20 mouse cellular contexts compared by ENCODE assay signal in genomic region chr3:79270980-79271555, GRCm38 (mm10). TPM values are rescaled to one million over a fixed set of nuclear protein-coding genes. Genes with fewer than 3 reads are reported as not detected.
DNase-seq lines count a peak whose midpoint lies in the region; ATAC-seq and TF ChIP-seq lines count a peak whose summit lies in the region.
"Had no signal": no experiment of that assay in that cellular context is flagged by ENCODE, and none has a peak within 500 bp of the region (broad histone marks: within the 10 kb centered on the region; RNA-seq: fewer than 3 reads in every experiment).

No protein-coding gene starts in this region.

- no peaks in the 10 kb centered on the region for H3K27me3 ChIP-seq in hindbrain, embryonic 13.5 days
- no peaks in the 10 kb centered on the region for H3K27me3 ChIP-seq in hindbrain, embryonic 10.5 days (ENCODE audit: insufficient read depth, poor library complexity, severe bottlenecking)
- H3K27me3 ChIP-seq in forebrain, postnatal 0 days (ENCODE audit: insufficient read depth, low read length), result no peaks in the 10 kb centered on the region
- no peaks in the 10 kb centered on the region for H3K27me3 ChIP-seq in midbrain, embryonic 16.5 days (ENCODE audit: control insufficient read depth, insufficient read depth, low read depth, low read length)
- H3K27me3 ChIP-seq: heart, embryonic 12.5 days; limb, embryonic 13.5 days; liver, embryonic 13.5 days had no signal

- TF ChIP-seq POLR2A in brain, embryonic 14.5 days (IDR thresholded peaks at IDR 0.05; ENCODE audit: borderline replicate concordance, extremely low read depth, insufficient read depth, insufficient read length, poor library complexity, severe bottlenecking), result no peak

- H3K9ac ChIP-seq in hindbrain, embryonic 13.5 days, result no peak overlapping the region
- no peak overlapping the region for H3K9ac ChIP-seq in forebrain, postnatal 0 days
- H3K9ac ChIP-seq in midbrain, embryonic 16.5 days (ENCODE audit: low read depth, low read length), result no peak overlapping the region
- H3K9ac ChIP-seq: heart, embryonic 12.5 days; limb, embryonic 13.5 days; liver, embryonic 13.5 days; lung, embryonic 14.5 days had no signal

- H3K4me1 ChIP-seq in hindbrain, embryonic 13.5 days (replicated peaks), result peaks cover 54% of the 10 kb centered on the region
- H3K4me1 ChIP-seq in hindbrain, embryonic 10.5 days (replicated peaks), result peaks cover 35% of the 10 kb centered on the region
- H3K4me1 ChIP-seq in forebrain, postnatal 0 days (ENCODE audit: insufficient read depth), result 0 out of 2 replicates have a peak, but pooled peaks cover 7% of the 10 kb centered on the region
- H3K4me1 ChIP-seq in midbrain, embryonic 16.5 days (ENCODE audit: control insufficient read depth, insufficient read depth, low read length), result peaks cover 16% of the 10 kb centered on the region
- H3K4me1 ChIP-seq: liver, embryonic 13.5 days had no signal

- H3K9me3 ChIP-seq in hindbrain, embryonic 13.5 days, result no peaks in the 10 kb centered on the region
- no peaks in the 10 kb centered on the region for H3K9me3 ChIP-seq in hindbrain, embryonic 10.5 days
- no peaks in the 10 kb centered on the region for H3K9me3 ChIP-seq in forebrain, postnatal 0 days (ENCODE audit: low read length)
- no peaks in the 10 kb centered on the region for H3K9me3 ChIP-seq in midbrain, embryonic 16.5 days (replicated peaks; ENCODE audit: control insufficient read depth, low read length, poor library complexity, severe bottlenecking)
- H3K9me3 ChIP-seq: embryonic facial prominence, embryonic 10.5 days; heart, embryonic 12.5 days; limb, embryonic 13.5 days; liver, embryonic 13.5 days had no signal

- no peak for TF ChIP-seq CTCF in brain, embryonic 14.5 days (IDR thresholded peaks at IDR 0.05; ENCODE audit: borderline replicate concordance, extremely low read depth, insufficient read depth, insufficient read length)
- no peak for TF ChIP-seq CTCF in forebrain, postnatal 0 days (IDR thresholded peaks at IDR 0.05; ENCODE audit: low read depth)

- no peaks in the 10 kb centered on the region for H3K36me3 ChIP-seq in hindbrain, embryonic 13.5 days
- H3K36me3 ChIP-seq in hindbrain, embryonic 10.5 days, result no peaks in the 10 kb centered on the region
- H3K36me3 ChIP-seq in forebrain, postnatal 0 days (ENCODE audit: insufficient read depth), result no peaks in the 10 kb centered on the region
- H3K36me3 ChIP-seq in midbrain, embryonic 16.5 days (ENCODE audit: control insufficient read depth, insufficient read depth, low read length), result no peaks in the 10 kb centered on the region
- H3K36me3 ChIP-seq: heart, embryonic 12.5 days; limb, embryonic 13.5 days; liver, embryonic 13.5 days had no signal

- peak overlapping the region; percentile 70 for H3K27ac ChIP-seq in hindbrain, embryonic 13.5 days
- no peak overlapping the region for H3K27ac ChIP-seq in hindbrain, embryonic 10.5 days
- no peak overlapping the region for H3K27ac ChIP-seq in forebrain, postnatal 0 days (ENCODE audit: low read depth, low read length)
- no peak overlapping the region; the same call in 1 of the 2 replicates for H3K27ac ChIP-seq in midbrain, embryonic 16.5 days (ENCODE audit: low read length)
- H3K27ac ChIP-seq: embryonic facial prominence, embryonic 10.5 days; left cerebral cortex, adult 2 months; limb, embryonic 13.5 days; liver, embryonic 13.5 days had no signal

- WGBS in hindbrain, embryonic 13.5 days, result 48% methylated on average over 12 of the region's 12 CpGs
- WGBS in hindbrain, embryonic 10.5 days, result 80% methylated on average over 12 of the region's 12 CpGs
- WGBS in forebrain, postnatal 0 days, result 24% methylated on average over 12 of the region's 12 CpGs
- WGBS in midbrain, embryonic 16.5 days, result 39% methylated on average over 12 of the region's 12 CpGs

- no peak overlapping the region for H3K4me3 ChIP-seq in hindbrain, embryonic 13.5 days
- no peak overlapping the region for H3K4me3 ChIP-seq in hindbrain, embryonic 10.5 days
- H3K4me3 ChIP-seq in forebrain, postnatal 0 days (ENCODE audit: low read depth, low read length), result no peak overlapping the region
- no peak overlapping the region for H3K4me3 ChIP-seq in midbrain, embryonic 16.5 days (ENCODE audit: low read depth, low read length)
- H3K4me3 ChIP-seq: embryonic facial prominence, embryonic 10.5 days; heart, embryonic 12.5 days; left cerebral cortex, adult 2 months; limb, embryonic 13.5 days; liver, embryonic 13.5 days had no signal

- DNase-seq in hindbrain, embryonic 10.5 days (ENCODE audit: low spot score), result no peak
- peak; percentile 74 for DNase-seq in brain, embryonic 14.5 days (ENCODE audit: low read depth)
- no peak for DNase-seq in forebrain, postnatal 0 days
- no peak for DNase-seq in right cerebral cortex, postnatal 4 days
- no peak for DNase-seq in left cerebral cortex, adult 8-10 months (ENCODE audit: low spot score in 2 of 2)
- DNase-seq in layer of hippocampus, adult 9-10 months (ENCODE audit: low spot score), result no peak
- DNase-seq: B cell, adult 2 months; cerebellum, adult 8-10 months; heart, adult 11 months; liver, embryonic 13.5 days; lung, embryonic 14.5 days; lung, postnatal 36 days; spleen, adult 18-20 months; thymus, postnatal 25 days had no signal

- ATAC-seq in hindbrain, embryonic 13.5 days (ENCODE audit: low FRiP score), result peak; percentile 65
- peak; percentile 34; the same call in 1 of the 2 replicates for ATAC-seq in forebrain, postnatal 0 days
- ATAC-seq in midbrain, embryonic 16.5 days, result 0 out of 2 replicates have a peak, but pooled peaks have one; percentile 33

- peak overlapping the region; percentile 19; the same call in 1 of the 2 replicates for H3K4me2 ChIP-seq in hindbrain, embryonic 13.5 days
- H3K4me2 ChIP-seq in forebrain, postnatal 0 days (ENCODE audit: low read depth), result no peak overlapping the region
- H3K4me2 ChIP-seq in midbrain, embryonic 16.5 days (ENCODE audit: low read length), result peak overlapping the region; percentile 8; the same call in 1 of the 2 replicates
- H3K4me2 ChIP-seq: heart, embryonic 12.5 days; limb, embryonic 13.5 days; liver, embryonic 13.5 days; lung, embryonic 14.5 days had no signal

RNA-seq across cellular contexts. Expression of gene Rapgef2, which starts 15.2 kb away (rescaled TPM):
- polyA plus RNA-seq in hindbrain, embryonic 13.5 days (2015; fragmentation: Nextera tagmentation; extraction: Ambion mirVana), result 8.3 and 9.5 TPM in 2 replicates
- 4.8 and 5.2 TPM in 2 replicates for polyA plus RNA-seq in hindbrain, embryonic 10.5 days (2016; fragmentation: Nextera tagmentation; extraction: Ambion mirVana)
- polyA plus RNA-seq in brain, embryonic 14.5 days (2012; rRNA removed), result 17.8 and 24.0 TPM in 2 replicates
- 46.9 and 61.5 TPM in 2 replicates for total RNA-seq in forebrain, postnatal 0 days (2014; rRNA removed)
- polyA plus RNA-seq in forebrain, postnatal 0 days (2015; fragmentation: Nextera tagmentation; extraction: Ambion mirVana), result 5.4 and 8.9 TPM in 2 replicates
- polyA plus RNA-seq in midbrain, embryonic 16.5 days (2015; fragmentation: Nextera tagmentation; extraction: Ambion mirVana), result 15.5 and 15.6 TPM in 2 replicates
- 100 to 1,000 TPM; 110 to 130 (median 124) TPM for total RNA-seq in left cerebral cortex, adult 8-10 months (2022)
